Mouse (Mus musculus) frontal cortex, postnatal 36 days (tissue): Measurements from ENCODE around the gene Zfp503.

ENCODE experiments used
- DNase-seq, 2 experiments: peaks; one replicate each; pipeline ENCODE4 v3.0.0; 2022; ENCODE audit warnings: low spot score in 2 of 2

Zfp503 gene

GRCm38 (mm10) chr14:21989291-21989913 is at the start of gene Zfp503:
Gene Zfp503, minus strand, starts transcription at chr14:21989601.
- DNase-seq, result no peak

GRCm38 (mm10) chr14:22037498-22038131 is 48.2 kb upstream of the Zfp503 start:
- no peak for DNase-seq

- no peak for DNase-seq
These were observed 47.5 kb upstream of the Zfp503 start for GRCm38 (mm10) chr14:22036802-22037497.

- DNase-seq, result no peak
These were observed 46.9 kb upstream of the Zfp503 start for GRCm38 (mm10) chr14:22036338-22036737.

- no peak for DNase-seq
These were observed 46.5 kb upstream of the Zfp503 start for GRCm38 (mm10) chr14:22035900-22036299.

- DNase-seq, result no peak
These were observed 34.1 kb upstream of the Zfp503 start for GRCm38 (mm10) chr14:22023533-22023932.

GRCm38 (mm10) chr14:22020885-22021284 is 31.5 kb upstream of the Zfp503 start:
- DNase-seq, result peak; percentile 3 to 19

- no peak for DNase-seq
These were observed 30.8 kb upstream of the Zfp503 start for GRCm38 (mm10) chr14:22019949-22020845.

- DNase-seq, result peak; percentile 34 to 45
These were observed 30.0 kb upstream of the Zfp503 start, which contains the start of gene Lrmda for GRCm38 (mm10) chr14:22019252-22019948. Gene Lrmda, plus strand, starts transcription at chr14:22019712.

- no peak for DNase-seq
These were observed 27.6 kb upstream of the Zfp503 start for GRCm38 (mm10) chr14:22017011-22017410.

- no peak for DNase-seq
These were observed 25.4 kb upstream of the Zfp503 start for GRCm38 (mm10) chr14:22014781-22015180.

- no peak for DNase-seq
These were observed 24.9 kb upstream of the Zfp503 start for GRCm38 (mm10) chr14:22014315-22014714.

GRCm38 (mm10) chr14:22007006-22007405 is 17.6 kb upstream of the Zfp503 start:
- DNase-seq, result no peak

GRCm38 (mm10) chr14:22004943-22005342 is 15.5 kb upstream of the Zfp503 start:
- no peak for DNase-seq

GRCm38 (mm10) chr14:22003631-22004030 is 14.2 kb upstream of the Zfp503 start:
- DNase-seq, result no peak

GRCm38 (mm10) chr14:22003231-22003630 is 13.8 kb upstream of the Zfp503 start:
- no peak for DNase-seq

- DNase-seq, result no peak
These were observed 10.2 kb upstream of the Zfp503 start for GRCm38 (mm10) chr14:21999588-21999987.

GRCm38 (mm10) chr14:21995031-21995754 is 5.8 kb upstream of the Zfp503 start:
- DNase-seq, result peak in 1 of 2 experiments; percentile 4

GRCm38 (mm10) chr14:21994061-21994990 is 4.9 kb upstream of the Zfp503 start:
- no peak for DNase-seq
